Comparison of ENCODE assay signal across 12 mouse cellular contexts in the genomic region with DNA sequence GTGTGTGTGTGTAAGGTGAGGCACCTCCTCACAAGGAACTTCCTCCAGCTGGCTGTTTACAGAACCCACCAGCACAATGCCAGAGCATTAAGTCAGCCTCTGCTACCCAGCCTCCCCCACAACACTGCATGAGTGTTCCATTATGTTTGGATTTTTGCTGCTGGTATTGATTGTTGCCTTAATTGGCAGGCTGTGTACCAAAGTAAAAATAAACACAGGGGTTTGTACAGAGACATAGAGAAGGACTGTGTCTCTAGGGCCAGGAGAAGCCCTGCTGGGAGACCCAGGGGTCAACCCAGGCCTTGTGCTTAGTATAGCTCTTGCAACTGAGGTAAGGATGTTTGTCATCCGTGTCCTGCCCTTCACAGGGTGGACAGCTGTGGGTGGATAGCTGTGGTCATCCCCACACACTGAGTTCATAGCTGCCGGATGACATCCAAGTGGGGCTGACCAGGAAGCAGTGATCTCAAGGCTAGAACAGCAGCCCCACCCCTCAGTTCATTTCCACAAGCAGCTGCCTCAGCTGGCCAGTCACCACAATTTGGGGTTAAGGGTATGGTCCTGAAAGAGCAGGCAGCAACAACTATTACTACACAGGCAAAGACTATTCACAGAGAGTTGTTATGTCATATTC. TPM values are rescaled to one million over a fixed set of nuclear protein-coding genes. Genes with fewer than 3 reads are reported as not detected.
DNase-seq lines count a peak whose midpoint lies in the region; ATAC-seq and TF ChIP-seq lines count a peak whose summit lies in the region.
"Had no signal": no experiment of that assay in that cellular context is flagged by ENCODE, and none has a peak within 500 bp of the region (broad histone marks: within the 10 kb centered on the region; RNA-seq: fewer than 3 reads in every experiment).

No protein-coding gene starts in this region.

- no peak for TF ChIP-seq POLR2A in cerebellum, adult 2 months (IDR thresholded peaks at IDR 0.05; ENCODE audit: borderline replicate concordance, insufficient read depth, low read length)
- TF ChIP-seq POLR2A in liver, adult 2 months (IDR thresholded peaks at IDR 0.05; ENCODE audit: extremely low read depth, insufficient read depth, low read length): no peak
- no peak for TF ChIP-seq POLR2A in small intestine, adult 2 months (IDR thresholded peaks at IDR 0.05; ENCODE audit: low read depth, low read length)

- WGBS in cerebellum, adult 2 months: 72% methylated on average over 2 of the region's 2 CpGs
- WGBS in liver, adult 2 months: 7% methylated on average over 2 of the region's 2 CpGs
- 50% methylated on average over 2 of the region's 2 CpGs for WGBS in heart, postnatal 0 days
- 46% methylated on average over 2 of the region's 2 CpGs for WGBS in small intestine, adult 2 months
- 56% methylated on average over 2 of the region's 2 CpGs for WGBS in kidney, embryonic 15.5 days

- no peaks in the 10 kb centered on the region for H3K36me3 ChIP-seq in liver, adult 2 months (ENCODE audit: control insufficient read depth, insufficient read depth, low read length)
- H3K36me3 ChIP-seq in heart, postnatal 0 days (replicated peaks; ENCODE audit: control insufficient read depth, insufficient read depth, low read length): no peaks in the 10 kb centered on the region
- H3K36me3 ChIP-seq in small intestine, adult 2 months (ENCODE audit: control insufficient read depth, insufficient read depth, low read length): no peaks in the 10 kb centered on the region
- no peaks in the 10 kb centered on the region for H3K36me3 ChIP-seq in kidney, embryonic 15.5 days
- H3K36me3 ChIP-seq: embryonic facial prominence, embryonic 15.5 days; hindbrain, embryonic 10.5 days; liver, embryonic 13.5 days had no signal

- H3K9ac ChIP-seq in liver, adult 2 months (ENCODE audit: low read depth, low read length): peak overlapping the region; percentile 30
- no peak overlapping the region for H3K9ac ChIP-seq in heart, postnatal 0 days (replicated peaks; ENCODE audit: low read depth, low read length)
- no peak overlapping the region for H3K9ac ChIP-seq in kidney, embryonic 15.5 days
- H3K9ac ChIP-seq: embryonic facial prominence, embryonic 15.5 days had no signal

- DNase-seq in cerebellum, adult 8-10 months: peak; percentile 23
- DNase-seq in cerebellum, adult 2 months: no peak
- DNase-seq in liver, adult 2 months (ENCODE audit: extremely low read depth, low read depth, low spot score): peak; percentile 90
- no peak for DNase-seq in liver
- no peak for DNase-seq in heart, postnatal 0 days (ENCODE audit: low spot score)
- no peak for DNase-seq in right cerebral cortex, adult 2 months (ENCODE audit: low spot score in 2 of 2)
- DNase-seq: adrenal gland, adult 2 months; liver, embryonic 13.5 days had no signal

- TF ChIP-seq CTCF in cerebellum, adult 2 months (IDR thresholded peaks at IDR 0.05; ENCODE audit: borderline replicate concordance, insufficient read depth, low read depth, low read length): no peak
- TF ChIP-seq CTCF in liver, adult 2 months (IDR thresholded peaks at IDR 0.05; ENCODE audit: low read depth, low read length): no peak
- no peak for TF ChIP-seq CTCF in heart, postnatal 0 days (IDR thresholded peaks at IDR 0.05; ENCODE audit: low read depth)
- no peak for TF ChIP-seq CTCF in small intestine, adult 2 months (IDR thresholded peaks at IDR 0.05; ENCODE audit: extremely low read depth, insufficient read length, insufficient replicate concordance, low read depth, low read length)

- no peak overlapping the region for H3K27ac ChIP-seq in cerebellum, adult 2 months (ENCODE audit: insufficient read depth, low read length)
- peak overlapping the region; percentile 94 for H3K27ac ChIP-seq in liver, adult 2 months (replicated peaks; ENCODE audit: insufficient read depth, low read depth, low read length)
- 0 out of 2 replicates have a peak overlapping the region, but pooled peaks have one; percentile 13 for H3K27ac ChIP-seq in heart, postnatal 0 days (ENCODE audit: low read depth)
- H3K27ac ChIP-seq in small intestine, adult 2 months (ENCODE audit: insufficient read depth, low read depth, low read length): peak overlapping the region; percentile 26
- no peak overlapping the region for H3K27ac ChIP-seq in kidney, embryonic 15.5 days

- H3K4me3 ChIP-seq in cerebellum, adult 2 months (replicated peaks; ENCODE audit: insufficient read depth, low read depth, low read length): no peak overlapping the region
- no peak overlapping the region for H3K4me3 ChIP-seq in liver, adult 2 months (ENCODE audit: insufficient read depth, low read depth, low read length)
- no peak overlapping the region for H3K4me3 ChIP-seq in heart, postnatal 0 days (ENCODE audit: low read depth, low read length)
- no peak overlapping the region for H3K4me3 ChIP-seq in small intestine, adult 2 months (ENCODE audit: low read depth, low read length)
- no peak overlapping the region for H3K4me3 ChIP-seq in kidney, embryonic 15.5 days (replicated peaks)

- ATAC-seq in heart, postnatal 0 days (ENCODE audit: insufficient read depth, low read depth): no peak
- no peak for ATAC-seq in kidney, embryonic 15.5 days (replicated peaks; ENCODE audit: low FRiP score)

- no peaks in the 10 kb centered on the region for H3K9me3 ChIP-seq in heart, postnatal 0 days (replicated peaks; ENCODE audit: control insufficient read depth, low read length)
- H3K9me3 ChIP-seq in kidney, embryonic 15.5 days (replicated peaks): no peaks in the 10 kb centered on the region
- H3K9me3 ChIP-seq: embryonic facial prominence, embryonic 15.5 days; hindbrain, embryonic 10.5 days; liver, embryonic 13.5 days had no signal

- H3K79me2 ChIP-seq in liver, adult 2 months (ENCODE audit: control insufficient read depth, insufficient read depth, low read length): no peaks in the 10 kb centered on the region

- H3K27me3 ChIP-seq in cerebellum, adult 2 months (ENCODE audit: control insufficient read depth, insufficient read depth, low read length): no peaks in the 10 kb centered on the region
- no peaks in the 10 kb centered on the region for H3K27me3 ChIP-seq in liver, adult 2 months (ENCODE audit: control insufficient read depth, insufficient read depth, low read length)
- H3K27me3 ChIP-seq in heart, postnatal 0 days (ENCODE audit: control insufficient read depth, insufficient read depth, low read length): no peaks in the 10 kb centered on the region
- H3K27me3 ChIP-seq in small intestine, adult 2 months (ENCODE audit: control insufficient read depth, insufficient read depth, low read length): no peaks in the 10 kb centered on the region
- no peaks in the 10 kb centered on the region for H3K27me3 ChIP-seq in kidney, embryonic 15.5 days
- H3K27me3 ChIP-seq: embryonic facial prominence, embryonic 15.5 days had no signal

- no peak for TF ChIP-seq EP300 in heart, postnatal 0 days (IDR thresholded peaks at IDR 0.05; ENCODE audit: low read depth)

- no peak overlapping the region for H3K4me2 ChIP-seq in heart, postnatal 0 days (ENCODE audit: low read depth, low read length)
- no peak overlapping the region for H3K4me2 ChIP-seq in kidney, embryonic 15.5 days

- peaks cover 5% of the 10 kb centered on the region; the same call in 1 of the 2 replicates for H3K4me1 ChIP-seq in cerebellum, adult 2 months (ENCODE audit: control insufficient read depth, insufficient read depth, low read length)
- peaks cover 30% of the 10 kb centered on the region for H3K4me1 ChIP-seq in liver, adult 2 months (ENCODE audit: control insufficient read depth, insufficient read depth, low read length)
- peaks cover 32% of the 10 kb centered on the region for H3K4me1 ChIP-seq in heart, postnatal 0 days (ENCODE audit: control insufficient read depth, insufficient read depth)
- peaks cover 3% of the 10 kb centered on the region; the same call in 1 of the 2 replicates for H3K4me1 ChIP-seq in small intestine, adult 2 months (ENCODE audit: control insufficient read depth, insufficient read depth, insufficient read length, low read length)
- H3K4me1 ChIP-seq in kidney, embryonic 15.5 days: peaks cover 38% of the 10 kb centered on the region

RNA-seq across cellular contexts. Expression of a gene that starts 1.5 kb away (rescaled TPM):
- 12.2 and 14.6 TPM in 2 replicates for polyA plus RNA-seq in cerebellum, adult 2 months (2012; rRNA removed)
- total RNA-seq in liver, adult 2 months (2014; rRNA removed): 2.3 and 3.9 TPM in 2 replicates
- 2.4 and 2.7 TPM in 2 replicates for polyA plus RNA-seq in liver, adult 2 months (2012; rRNA removed)
- 5.2 and 7.4 TPM in 2 replicates for total RNA-seq in heart, postnatal 0 days (2014; rRNA removed; ENCODE audit: low replicate concordance)
- 3.6 and 4.2 TPM in 2 replicates for polyA plus RNA-seq in heart, postnatal 0 days (2015; fragmentation: Nextera tagmentation; extraction: Ambion mirVana)
- polyA plus RNA-seq in small intestine, adult 2 months (2012; rRNA removed): 29.1 and 107 TPM in 2 replicates
- 12.3 and 12.4 TPM in 2 replicates for polyA plus RNA-seq in kidney, embryonic 15.5 days (2015; fragmentation: Nextera tagmentation; extraction: Ambion mirVana)

RNA-seq across cellular contexts. Expression of a gene that starts 24.9 kb away (rescaled TPM):
- 37.9 and 41.9 TPM in 2 replicates for polyA plus RNA-seq in cerebellum, adult 2 months (2012; rRNA removed)
- 5.1 and 7.9 TPM in 2 replicates for total RNA-seq in liver, adult 2 months (2014; rRNA removed)
- 7.7 and 9.3 TPM in 2 replicates for polyA plus RNA-seq in liver, adult 2 months (2012; rRNA removed)
- 6.4 and 8.2 TPM in 2 replicates for total RNA-seq in heart, postnatal 0 days (2014; rRNA removed; ENCODE audit: low replicate concordance)
- polyA plus RNA-seq in heart, postnatal 0 days (2015; fragmentation: Nextera tagmentation; extraction: Ambion mirVana): 22.3 and 25.4 TPM in 2 replicates
- polyA plus RNA-seq in small intestine, adult 2 months (2012; rRNA removed): 3.9 and 5.5 TPM in 2 replicates
- polyA plus RNA-seq in kidney, embryonic 15.5 days (2015; fragmentation: Nextera tagmentation; extraction: Ambion mirVana): 55.7 and 57.7 TPM in 2 replicates

RNA-seq across cellular contexts. Expression of a gene that starts 41.7 kb away (rescaled TPM):
- 46.2 and 48.7 TPM in 2 replicates for polyA plus RNA-seq in cerebellum, adult 2 months (2012; rRNA removed)
- 4.4 and 6.8 TPM in 2 replicates for total RNA-seq in liver, adult 2 months (2014; rRNA removed)
- 11.3 and 14.1 TPM in 2 replicates for polyA plus RNA-seq in liver, adult 2 months (2012; rRNA removed)
- 10.2 and 21.4 TPM in 2 replicates for total RNA-seq in heart, postnatal 0 days (2014; rRNA removed; ENCODE audit: low replicate concordance)
- 2.0 and 2.2 TPM in 2 replicates for polyA plus RNA-seq in heart, postnatal 0 days (2015; fragmentation: Nextera tagmentation; extraction: Ambion mirVana)
- 7.1 and 13.0 TPM in 2 replicates for polyA plus RNA-seq in small intestine, adult 2 months (2012; rRNA removed)
- 3.7 and 4.0 TPM in 2 replicates for polyA plus RNA-seq in kidney, embryonic 15.5 days (2015; fragmentation: Nextera tagmentation; extraction: Ambion mirVana)

Comparison
In these comparisons a context has a peak if more than half of its experiments do, and no peak if none do; other contexts are left out.
1. DNase-seq: peak in cerebellum, adult 8-10 months (single experiment) and liver, adult 2 months (single experiment); none in cerebellum, adult 2 months (0 of 2), liver (single experiment), heart, postnatal 0 days (single experiment) and right cerebral cortex, adult 2 months (0 of 2).
2. H3K27ac ChIP-seq: peak in liver, adult 2 months (single experiment), heart, postnatal 0 days (single experiment) and small intestine, adult 2 months (single experiment); none in cerebellum, adult 2 months (single experiment) and kidney, embryonic 15.5 days (single experiment).